Mouse (Mus musculus): Measurements from ENCODE around the gene Scgb1b18. TPM values are rescaled to one million over a fixed set of nuclear protein-coding genes. Genes with fewer than 3 reads are reported as not detected.
"Not testable (repeated sequence)": the region's sequence is repeated elsewhere in the genome, so short reads cannot be mapped to it uniquely, and the experiment has no call there.

Scgb1b18 gene
- not detected for total RNA-seq (2021)
- long read RNA-seq: 0 reads

- not testable (repeated sequence) for DNase-seq (ENCODE audit: low spot score in 2 of 2)
Measured at GRCm38 (mm10) chr7:33185268-33185667, at the start of gene Scgb1b18. TSS of gene Scgb1b18 (plus strand) at chr7:33185568.

GRCm38 (mm10) chr7:33173764-33174163, 11.6 kb upstream of the Scgb1b18 start, which contains the start of gene Scgb2b18:
TSS of gene Scgb2b18 (minus strand) at chr7:33173864.
- not testable (repeated sequence) for DNase-seq (ENCODE audit: low spot score in 2 of 2)

Other genes starting within 250 kb of the Scgb1b18 start
- not detected for gene Scgb2b17, start 129.0 kb upstream of the Scgb1b18 start, total RNA-seq (2021)
- not detected for gene Scgb1b17, start 122.1 kb upstream of the Scgb1b18 start, total RNA-seq (2021)
- not detected for gene Scgb2b18, start 11.7 kb upstream of the Scgb1b18 start, total RNA-seq (2021)
- gene Scgb2b19, start 94.8 kb downstream of the Scgb1b18 start, total RNA-seq (2021): not detected
- gene Scgb1b19, start 101.7 kb downstream of the Scgb1b18 start, total RNA-seq (2021): not detected
- not detected for gene Scgb2b20, start 180.8 kb downstream of the Scgb1b18 start, total RNA-seq (2021)
- gene Scgb1b20, start 187.7 kb downstream of the Scgb1b18 start, total RNA-seq (2021): not detected